Mouse (Mus musculus): ENCODE results near the gene Fgfr4. TPM values are rescaled to one million over a fixed set of nuclear protein-coding genes. Genes with fewer than 3 reads are reported as not detected.

Fgfr4 gene
- total RNA-seq (2023; ENCODE audit: inconsistent age), result not detected in 4 replicates

DNA sequence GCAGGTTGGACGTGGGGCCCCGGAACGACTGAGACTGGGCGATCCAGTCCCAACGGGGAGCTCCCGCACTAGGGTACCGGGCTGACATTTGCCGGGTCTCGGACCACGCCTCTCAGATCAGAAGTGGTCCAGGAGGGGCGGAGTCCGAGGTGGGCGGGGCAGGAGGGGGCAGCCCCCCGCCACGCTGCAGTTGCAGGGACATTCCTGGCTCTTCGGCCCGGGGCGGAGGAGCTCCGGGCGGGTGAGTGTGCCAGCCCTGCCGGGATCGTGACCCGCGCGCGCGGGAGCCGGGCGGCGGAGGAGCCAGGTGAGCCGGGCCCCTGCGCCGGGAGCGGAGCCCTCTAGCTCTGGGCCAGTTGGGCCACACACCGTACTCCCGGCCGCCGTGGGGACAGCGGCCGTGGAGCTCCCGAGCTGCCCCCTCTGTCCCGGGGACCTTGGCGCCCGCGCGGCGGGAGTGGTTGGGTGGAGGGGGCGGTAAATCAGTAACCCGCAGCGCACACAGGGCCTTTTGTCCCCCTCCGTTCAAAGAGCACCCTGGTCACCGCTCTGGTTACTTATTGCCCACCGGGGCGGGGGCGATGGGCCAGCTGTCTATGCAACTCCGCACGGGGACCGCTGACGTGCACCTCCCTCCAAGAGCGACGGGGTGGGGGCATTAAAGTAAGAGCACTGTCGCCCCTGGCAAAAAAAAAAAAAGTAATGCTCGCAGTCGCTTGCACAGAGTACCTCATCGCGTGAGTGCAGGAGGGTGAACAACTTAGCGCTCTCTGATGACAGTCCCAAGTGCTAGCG, at the start of gene Fgfr4:
Fgfr4 (plus strand) TSS at position 20 of the 795 bp plus-strand sequence.

DNA sequence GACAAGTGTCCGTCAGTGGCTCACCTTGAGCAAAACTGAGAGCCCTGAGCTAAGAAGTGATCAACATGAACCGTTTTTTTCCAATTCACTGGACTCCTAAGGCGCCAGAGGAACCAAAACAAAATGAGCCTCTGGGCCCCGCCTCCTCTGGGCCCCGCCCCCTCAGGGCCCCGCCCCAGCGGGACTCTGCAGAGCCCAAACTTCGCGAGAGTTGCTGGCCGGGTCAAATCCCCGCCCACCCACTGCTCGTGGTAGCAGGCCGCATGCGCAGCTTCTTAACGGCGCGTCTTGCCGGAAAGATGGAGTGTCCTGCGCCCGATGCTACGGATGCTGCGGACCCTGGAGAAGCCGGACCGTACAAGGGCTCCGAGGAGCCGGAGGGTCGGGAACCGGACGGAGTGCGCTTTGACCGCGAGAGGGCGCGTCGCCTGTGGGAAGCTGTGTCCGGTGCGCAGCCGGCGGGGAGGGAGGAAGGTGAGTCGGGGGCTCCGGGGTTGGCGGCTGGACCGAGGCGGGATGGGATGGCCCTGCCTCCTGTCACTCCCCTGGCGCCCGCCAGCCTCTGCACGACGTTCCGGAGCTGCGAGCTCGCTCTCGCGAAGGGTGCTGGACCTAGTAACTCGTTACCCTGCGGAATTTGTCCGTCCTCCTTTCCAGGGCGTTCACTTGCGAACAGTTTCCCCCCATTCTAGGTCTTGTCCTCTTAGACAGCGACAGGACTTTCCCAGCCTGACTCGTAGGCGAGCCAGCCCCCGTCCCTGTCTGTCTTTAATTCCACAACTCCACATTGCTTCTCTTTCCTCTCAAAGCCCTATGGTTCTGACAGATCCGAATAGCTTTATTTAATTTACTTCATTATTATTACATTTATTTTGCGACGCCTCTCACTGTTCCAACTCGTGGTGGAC, 47.1 kb upstream of the Fgfr4 start, which contains the start of gene Zfp346:
Zfp346 (plus strand) TSS at position 267 of the 908 bp plus-strand sequence.

DNA sequence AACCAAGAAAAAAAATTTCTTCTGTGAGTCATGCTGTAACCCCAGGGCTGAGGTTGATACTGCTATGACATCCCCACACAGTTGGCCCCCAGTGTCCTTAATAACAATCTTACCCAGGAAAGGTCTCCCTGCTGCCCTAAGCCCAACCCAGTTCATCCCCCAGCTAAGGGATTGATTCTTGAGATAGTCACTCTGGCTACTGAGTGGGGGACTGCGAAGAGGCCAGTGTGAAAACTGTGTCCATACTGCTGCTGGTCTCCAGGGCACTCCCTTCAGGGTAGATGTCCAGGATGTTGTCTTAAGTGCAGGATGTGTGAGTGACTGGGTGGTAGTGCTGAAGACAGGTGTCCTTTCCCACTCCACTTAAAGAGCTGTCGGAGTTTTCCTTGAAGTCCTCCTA, 19.0 kb upstream of the Fgfr4 start, which contains the start of gene Gm17617:
Gm17617 (minus strand) TSS at position 101 of the 400 bp plus-strand sequence.

GRCm38 (mm10) chr13:55209649-55210192, 57.3 kb downstream of the Fgfr4 start, which contains the start of gene Nsd1:
TSS of gene Nsd1 (plus strand) at chr13:55209782.

Other genes with a start within 250 kb of the Fgfr4 start
- 0.21 to 0.61 TPM in 2 of 4 replicates, not detected in the others for gene Unc5a, start 203.2 kb upstream of the Fgfr4 start, total RNA-seq (2023; ENCODE audit: inconsistent age)
- gene Hk3, start 131.3 kb upstream of the Fgfr4 start, total RNA-seq (2023; ENCODE audit: inconsistent age), result 0.58 to 3.0 TPM (median 2.0 TPM) in 4 replicates
- gene Uimc1, start 52.3 kb upstream of the Fgfr4 start, total RNA-seq (2023; ENCODE audit: inconsistent age), result 64.9 to 78.5 TPM (median 73.2 TPM) in 4 replicates
- gene Zfp346, start 47.3 kb upstream of the Fgfr4 start, total RNA-seq (2023; ENCODE audit: inconsistent age), result 21.9 to 37.1 TPM (median 26.3 TPM) in 4 replicates
- not detected in 4 replicates for gene Gm17617, start 19.1 kb upstream of the Fgfr4 start, total RNA-seq (2023; ENCODE audit: inconsistent age)
- 174 to 194 TPM (median 186 TPM) in 4 replicates for gene Nsd1, start 57.1 kb downstream of the Fgfr4 start, total RNA-seq (2023; ENCODE audit: inconsistent age)
- 127 to 142 TPM (median 132 TPM) in 4 replicates for gene Prelid1, start 167.9 kb downstream of the Fgfr4 start, total RNA-seq (2023; ENCODE audit: inconsistent age)
- gene Rab24, start 169.3 kb downstream of the Fgfr4 start, total RNA-seq (2023; ENCODE audit: inconsistent age), result 56.0 to 78.1 TPM (median 72.9 TPM) in 4 replicates
- 1.8 to 2.6 TPM (median 2.2 TPM) in 4 replicates for gene Mxd3, start 177.2 kb downstream of the Fgfr4 start, total RNA-seq (2023; ENCODE audit: inconsistent age)
- gene Lman2, start 210.1 kb downstream of the Fgfr4 start, total RNA-seq (2023; ENCODE audit: inconsistent age), result 110 to 124 TPM (median 118 TPM) in 4 replicates
- 67.6 to 76.8 TPM (median 73.8 TPM) in 4 replicates for gene Rgs14, start 217.1 kb downstream of the Fgfr4 start, total RNA-seq (2023; ENCODE audit: inconsistent age)
- 0.15 to 0.63 TPM (median 0.37 TPM) in 4 replicates for gene Slc34a1, start 245.5 kb downstream of the Fgfr4 start, total RNA-seq (2023; ENCODE audit: inconsistent age)